Mouse (Mus musculus) splenic B cell, adult 2 months (primary cell): Measurements from ENCODE around the gene Dgki.

Source experiments
- DNase-seq: peaks from one replicate; pipeline ENCODE4 v3.0.0-alpha.2; 2011; ENCODE audit warnings: low read depth, low spot score
- H3K27me3 ChIP-seq: 2 replicates; pipeline ENCODE4 v1.6.1; 2012; ENCODE audit warnings: mild to moderate bottlenecking, low read length, moderate library complexity, mixed read lengths; ENCODE audit not compliant: control insufficient read depth, poor library complexity, insufficient read depth, severe bottlenecking
- H3K36me3 ChIP-seq: 2 replicates; pipeline ENCODE4 v1.6.1; 2012; ENCODE audit warnings: mild to moderate bottlenecking, low read length, moderate library complexity, mixed read lengths; ENCODE audit not compliant: control insufficient read depth, poor library complexity, insufficient read depth, severe bottlenecking

Dgki gene

DNA sequence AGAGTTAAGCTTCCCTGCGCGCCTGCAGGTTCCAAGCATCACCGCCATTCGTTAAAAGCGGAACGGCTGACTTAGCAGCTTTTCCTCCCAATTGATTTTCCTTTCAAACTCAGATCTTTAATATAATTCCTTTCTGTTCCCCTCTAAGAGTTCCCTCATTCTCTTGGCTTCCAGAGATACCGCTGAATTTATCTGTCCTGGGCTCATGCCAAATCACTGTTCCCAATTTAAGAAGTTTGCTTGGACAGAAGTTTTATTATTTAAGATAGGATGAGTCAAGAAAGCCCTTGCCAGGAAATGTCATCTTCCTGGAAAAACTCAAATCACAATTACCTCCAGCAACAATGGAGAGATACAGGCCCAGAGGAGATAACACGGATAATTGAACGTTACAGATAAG is 326.9 kb downstream of the Dgki start:
- no peaks in the 10 kb centered on the region for H3K27me3 ChIP-seq
- DNase-seq: no peak
- H3K36me3 ChIP-seq: no peaks in the 10 kb centered on the region

DNA sequence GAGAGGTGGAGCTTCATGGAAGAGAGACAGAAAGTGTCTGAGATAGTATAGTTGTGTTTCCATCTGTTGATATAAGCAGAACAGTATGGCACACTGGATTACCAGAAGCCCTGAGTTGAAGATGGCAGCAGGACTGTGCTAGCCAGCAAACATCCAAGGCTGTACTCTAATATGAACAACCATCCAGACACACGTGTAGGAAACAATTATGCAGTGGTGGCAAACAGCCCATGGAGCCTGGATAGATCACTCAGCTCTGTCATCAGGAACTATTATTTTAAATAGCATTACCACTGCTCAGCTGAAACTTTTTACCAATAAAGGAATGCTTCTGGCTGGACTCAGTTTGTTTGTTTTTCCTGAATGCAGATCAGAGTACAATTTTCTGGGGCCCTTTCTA is 327.5 kb downstream of the Dgki start:
- no peaks in the 10 kb centered on the region for H3K27me3 ChIP-seq
- DNase-seq: no peak
- H3K36me3 ChIP-seq: no peaks in the 10 kb centered on the region

DNA sequence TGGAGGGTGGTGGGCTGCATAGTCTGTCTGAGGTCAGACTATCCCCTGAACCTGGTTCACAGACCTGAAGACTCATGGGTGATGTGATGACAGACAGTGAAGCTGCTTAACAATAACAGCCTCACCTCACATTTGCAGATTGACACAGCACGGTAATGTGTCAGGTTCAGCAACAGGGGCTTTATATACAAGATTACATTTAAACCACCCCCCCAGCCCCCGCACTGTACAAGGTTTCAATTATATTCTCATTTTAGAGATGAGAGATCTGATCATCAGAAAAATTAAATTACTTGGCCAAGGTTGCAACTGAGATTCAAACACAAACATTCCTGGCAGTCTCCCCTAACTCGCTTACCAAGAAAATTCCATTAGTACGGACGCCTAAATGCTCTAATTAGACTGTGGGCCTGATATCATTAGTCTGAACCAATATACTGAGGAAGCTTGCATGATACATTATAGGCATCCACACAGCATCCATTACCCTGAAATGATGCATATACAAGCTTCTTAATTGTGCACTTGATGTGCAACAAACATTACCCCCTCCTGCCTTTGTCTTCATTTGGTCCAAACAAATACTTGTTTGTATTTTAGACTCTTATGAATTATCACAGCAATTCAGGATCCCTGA is 330.6 kb downstream of the Dgki start:
- no peak for DNase-seq
- H3K36me3 ChIP-seq: no peaks in the 10 kb centered on the region
- no peaks in the 10 kb centered on the region for H3K27me3 ChIP-seq

DNA sequence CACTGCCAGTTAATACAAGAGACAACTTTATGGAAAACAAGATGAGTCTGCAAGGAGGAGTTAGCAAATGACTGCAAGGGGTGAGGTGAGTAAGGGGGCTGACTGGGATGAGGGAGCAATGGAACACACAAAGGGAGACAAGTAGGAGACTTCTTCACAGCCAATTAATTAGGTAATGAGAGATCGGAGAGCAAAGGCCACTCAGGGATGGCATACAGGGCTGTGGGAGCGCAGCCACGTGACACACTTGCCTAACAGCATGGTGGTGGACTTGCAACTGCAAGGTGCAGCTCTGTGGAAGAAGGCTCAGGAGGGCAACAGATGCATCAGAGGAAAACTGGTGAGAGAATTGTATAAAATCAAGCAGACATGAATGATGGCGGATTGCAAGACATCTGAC is 339.3 kb downstream of the Dgki start:
- Histone ChIP-seq H3K27me3 (no peaks in the 10 kb centered on the region), H3K36me3 (no peaks in the 10 kb centered on the region)
- DNase-seq: no peak

DNA sequence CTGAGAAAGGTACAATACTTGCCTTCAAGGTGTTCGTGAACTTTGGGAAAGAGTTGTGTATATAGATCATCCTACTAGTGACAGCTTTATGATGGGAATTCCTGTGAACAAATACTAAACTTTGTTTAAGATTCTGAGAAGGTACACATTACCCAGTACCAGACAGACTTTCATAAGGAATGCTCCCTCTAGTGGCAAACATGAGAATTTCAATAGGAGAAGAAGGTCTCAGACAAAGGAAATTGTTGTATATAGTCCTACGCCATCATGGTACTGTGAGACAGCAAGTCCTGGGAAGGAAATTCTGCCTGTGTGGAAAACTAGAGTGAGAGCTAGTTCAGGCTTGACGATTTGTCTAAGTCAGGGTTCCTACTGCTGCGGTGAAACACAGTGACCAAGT is 344.7 kb downstream of the Dgki start:
- H3K36me3 ChIP-seq: no peaks in the 10 kb centered on the region
- DNase-seq: peak; percentile 2
- no peaks in the 10 kb centered on the region for H3K27me3 ChIP-seq

DNA sequence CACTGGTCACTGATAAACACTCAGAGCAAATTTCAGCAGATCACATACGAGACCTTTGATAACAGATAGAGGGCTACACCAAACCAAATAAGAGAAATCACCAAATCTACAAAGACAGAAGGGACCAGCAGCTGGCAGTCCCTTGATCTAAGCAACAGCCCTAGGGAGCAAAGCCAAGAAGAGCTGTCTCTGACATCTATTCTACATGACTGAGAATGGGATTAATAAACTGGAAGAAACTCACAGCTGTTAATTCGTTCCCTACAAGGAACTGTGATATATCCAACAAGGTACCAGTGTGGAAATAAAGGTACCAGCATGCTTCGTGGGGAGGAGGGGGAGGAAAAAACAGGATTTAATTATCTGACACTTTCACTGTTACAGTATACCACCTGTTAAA is 349.3 kb downstream of the Dgki start:
- no peak for DNase-seq
- Histone ChIP-seq H3K36me3 (no peaks in the 10 kb centered on the region), H3K27me3 (no peaks in the 10 kb centered on the region)

DNA sequence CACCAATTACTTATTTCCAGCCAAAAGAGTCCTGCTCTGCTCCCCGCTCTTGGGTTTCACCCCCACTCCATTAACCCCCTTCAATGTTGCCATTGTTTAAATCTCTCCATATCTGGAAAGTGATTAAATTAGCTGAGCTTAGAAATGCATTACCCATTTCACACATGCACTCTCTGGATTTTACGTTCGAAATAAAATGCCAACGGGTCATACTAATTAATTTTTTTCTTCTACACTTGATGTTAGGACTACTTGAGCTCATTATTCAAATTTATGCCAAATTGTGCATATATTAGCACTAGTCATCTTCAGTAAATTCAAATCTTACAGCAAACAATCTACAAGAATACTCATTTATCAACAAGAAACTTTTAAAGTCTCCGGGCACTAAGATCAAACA is 352.1 kb downstream of the Dgki start:
- H3K27me3 ChIP-seq: no peaks in the 10 kb centered on the region
- DNase-seq: no peak
- no peaks in the 10 kb centered on the region for H3K36me3 ChIP-seq

DNA sequence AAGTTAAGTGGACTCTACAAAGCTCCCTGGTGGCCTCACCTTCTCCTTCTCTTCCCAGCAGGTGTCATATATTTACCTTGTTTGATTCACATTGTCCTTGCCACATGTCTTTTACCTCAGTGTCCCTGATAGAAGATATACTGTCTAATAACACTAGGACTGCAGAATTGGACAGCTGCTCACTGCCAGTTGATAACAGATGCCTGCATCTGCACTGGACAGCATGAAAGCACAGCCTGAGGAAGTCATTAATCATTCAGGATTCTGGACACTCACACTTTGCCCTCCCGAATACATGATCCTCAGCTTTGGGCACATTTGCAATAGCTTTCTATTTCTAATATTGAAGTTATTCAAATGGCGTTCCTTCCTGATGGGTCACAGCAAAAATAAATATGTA is 362.5 kb downstream of the Dgki start:
- no peaks in the 10 kb centered on the region for H3K27me3 ChIP-seq
- DNase-seq: no peak
- H3K36me3 ChIP-seq: no peaks in the 10 kb centered on the region

DNA sequence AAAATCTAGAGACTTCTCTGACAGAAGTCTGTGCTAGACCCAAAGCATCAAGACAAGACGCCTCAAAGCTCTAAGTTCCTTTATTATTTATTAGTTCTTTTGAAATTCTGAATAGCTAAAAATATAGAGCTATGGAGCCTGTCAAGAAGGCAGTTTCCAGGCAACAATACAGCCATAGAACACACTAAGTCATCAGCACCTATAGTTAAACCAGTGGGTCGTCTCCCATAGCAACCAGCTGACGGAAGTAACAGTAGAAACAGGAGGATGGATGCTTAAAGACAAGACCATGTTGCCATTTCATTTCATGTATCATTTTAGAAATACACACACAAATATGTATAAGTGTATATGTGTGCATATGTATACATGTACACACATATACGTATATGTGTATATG is 363.2 kb downstream of the Dgki start:
- Histone ChIP-seq H3K27me3 (no peaks in the 10 kb centered on the region), H3K36me3 (no peaks in the 10 kb centered on the region)
- no peak for DNase-seq

DNA sequence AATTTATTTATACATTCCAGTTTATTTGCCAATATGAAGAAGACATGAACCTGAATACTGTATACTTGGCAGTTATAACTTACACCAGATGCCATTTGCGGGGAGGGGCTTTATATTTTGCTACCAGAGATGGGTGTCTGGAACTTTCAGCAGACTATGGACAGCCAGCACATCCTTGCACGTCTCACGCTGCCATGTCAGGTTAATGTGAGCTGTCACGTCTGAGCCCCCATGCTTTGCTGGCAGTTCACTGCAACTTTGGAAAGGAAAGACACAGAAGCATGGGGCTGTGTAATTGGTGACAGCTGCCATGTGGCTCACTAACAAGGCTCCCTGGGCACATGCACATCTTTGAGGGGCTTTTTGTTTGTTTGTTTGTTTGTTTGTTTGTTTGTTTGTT is 368.5 kb downstream of the Dgki start:
- no peaks in the 10 kb centered on the region for H3K27me3 ChIP-seq
- no peaks in the 10 kb centered on the region for H3K36me3 ChIP-seq
- no peak for DNase-seq

DNA sequence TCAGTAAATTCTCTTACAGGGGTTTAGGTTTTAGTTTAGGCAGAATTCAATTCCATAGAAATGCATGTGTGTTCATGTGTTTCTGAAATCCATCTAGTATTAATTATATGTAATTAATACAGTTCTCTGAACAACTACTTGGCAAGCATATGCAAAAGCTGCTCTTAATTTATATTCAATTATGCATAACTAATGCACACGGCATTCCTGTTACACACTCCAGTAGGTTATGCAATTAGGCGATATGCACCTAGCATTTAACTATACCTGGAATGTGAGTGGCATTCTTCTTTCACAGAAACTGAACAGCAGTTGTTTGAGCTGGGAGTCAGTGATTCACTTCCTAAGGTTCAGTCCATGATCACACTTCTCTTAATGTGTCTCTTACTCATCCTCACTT is 370.2 kb downstream of the Dgki start:
- H3K27me3 ChIP-seq: no peaks in the 10 kb centered on the region
- DNase-seq: no peak
- H3K36me3 ChIP-seq: no peaks in the 10 kb centered on the region

DNA sequence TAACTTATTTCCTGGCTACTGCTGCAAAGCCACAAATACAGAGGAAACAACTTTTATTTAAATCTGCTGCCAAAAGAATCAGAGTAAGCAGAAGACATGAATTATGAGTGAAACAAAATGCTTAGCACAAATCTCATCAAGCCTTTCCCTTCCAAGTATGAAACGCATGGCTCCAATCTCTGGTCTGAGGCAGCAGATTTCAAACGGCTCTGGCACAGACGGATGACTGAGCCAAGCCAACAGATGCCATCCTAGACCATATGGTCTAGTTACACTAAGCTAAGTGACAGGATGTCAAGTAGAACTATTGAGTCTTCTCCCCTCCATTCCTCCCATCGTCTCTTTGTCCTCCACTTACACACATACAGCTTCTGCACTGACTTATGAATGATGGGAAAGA is 373.5 kb downstream of the Dgki start:
- no peak for DNase-seq
- H3K27me3 ChIP-seq: no peaks in the 10 kb centered on the region

DNA sequence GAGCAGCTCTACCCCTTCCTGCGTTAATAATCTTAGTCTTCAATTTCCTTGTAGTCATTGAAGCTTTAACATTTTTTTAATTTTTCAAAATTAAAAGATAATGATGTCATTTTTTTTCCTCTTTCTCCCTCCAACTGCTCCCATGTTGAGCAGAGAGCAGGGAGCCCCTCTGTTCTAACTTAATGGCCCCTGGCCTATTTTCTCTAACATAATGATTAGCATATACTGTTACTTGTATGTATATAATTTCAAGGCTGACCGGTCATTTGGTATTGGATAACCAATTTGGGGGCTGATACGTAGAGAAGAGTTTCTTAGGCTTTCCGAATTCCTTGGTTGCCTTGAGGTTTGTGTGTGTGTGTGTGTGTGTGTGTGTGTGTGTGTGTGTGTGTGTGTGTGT is 378.0 kb downstream of the Dgki start:
- Histone ChIP-seq H3K36me3 (no peaks in the 10 kb centered on the region), H3K27me3 (no peaks in the 10 kb centered on the region)
- DNase-seq: no peak

More for the DNA sequence above, 373.5 kb downstream of the Dgki start:
- H3K36me3 ChIP-seq: no peaks in the 10 kb centered on the region

DNA sequence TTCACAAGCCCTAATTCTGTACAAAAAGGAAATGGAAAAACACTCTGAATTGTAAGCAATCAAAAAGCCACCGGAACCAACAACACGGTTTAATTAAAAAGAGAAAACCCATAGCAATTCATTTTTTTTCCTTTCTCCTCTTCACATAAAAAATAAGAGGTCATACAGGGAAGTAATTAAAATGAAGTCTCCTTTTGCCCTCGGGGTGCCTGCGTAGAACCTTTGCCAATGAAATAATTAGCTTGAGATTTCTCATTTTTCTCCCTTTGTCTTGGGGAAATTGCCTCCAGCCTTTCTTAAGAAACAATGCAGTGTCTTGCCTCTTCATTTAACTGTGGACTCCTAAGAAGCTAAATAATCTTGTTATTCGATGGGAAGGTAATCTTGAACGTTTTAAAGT is 388.4 kb downstream of the Dgki start:
- Histone ChIP-seq H3K36me3 (no peaks in the 10 kb centered on the region), H3K27me3 (no peaks in the 10 kb centered on the region)
- no peak for DNase-seq

DNA sequence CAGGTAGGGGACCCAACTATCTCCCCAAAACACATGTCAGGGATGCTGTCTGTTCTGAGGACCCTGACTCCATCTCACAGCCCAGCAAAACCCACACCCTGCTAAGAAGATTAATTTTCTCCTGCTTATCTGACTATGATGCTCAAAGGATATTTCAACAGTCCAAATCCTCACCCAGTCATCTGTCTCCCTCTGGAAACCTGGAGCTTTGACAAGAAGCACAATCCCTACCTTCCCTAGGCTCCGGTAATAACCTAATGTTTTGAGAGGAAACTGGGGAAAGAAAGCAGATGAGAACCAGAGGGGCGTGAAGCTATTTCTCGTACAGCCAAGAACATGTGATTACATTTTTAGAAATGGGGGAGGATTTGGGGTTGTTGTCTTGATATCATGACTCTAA is 392.8 kb downstream of the Dgki start:
- Histone ChIP-seq H3K36me3 (no peaks in the 10 kb centered on the region), H3K27me3 (no peaks in the 10 kb centered on the region)
- DNase-seq: no peak

DNA sequence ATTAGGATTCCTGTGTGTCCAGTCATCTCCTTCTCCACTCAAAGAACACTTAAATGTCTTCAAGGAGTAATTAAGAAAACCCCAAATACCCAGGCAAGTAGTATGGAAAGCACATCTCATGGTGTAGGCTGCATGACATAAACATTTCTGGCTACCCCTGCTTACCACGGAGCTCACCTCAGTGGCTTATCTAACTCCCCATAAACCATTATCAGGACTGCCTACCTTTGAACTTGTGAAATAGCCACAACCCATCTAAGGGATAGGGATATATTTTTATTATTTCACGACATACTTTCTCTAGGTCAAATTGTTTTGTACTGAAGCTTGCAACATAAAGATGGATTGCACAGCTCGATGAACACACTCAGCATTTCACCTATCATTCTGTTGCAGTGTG is 394.0 kb downstream of the Dgki start:
- Histone ChIP-seq H3K27me3 (no peaks in the 10 kb centered on the region), H3K36me3 (no peaks in the 10 kb centered on the region)
- no peak for DNase-seq
